Mouse (Mus musculus): ENCODE data around the gene Atp6v0a4.

The Atp6v0a4 gene

GRCm38 (mm10) chr6:38123471-38124206, 747 bp downstream of the Atp6v0a4 start:
- no peak for DNase-seq

GRCm38 (mm10) chr6:38122791-38123190, 1.6 kb downstream of the Atp6v0a4 start:
- DNase-seq, result no peak

GRCm38 (mm10) chr6:38121843-38122242, 2.5 kb downstream of the Atp6v0a4 start:
- DNase-seq, result no peak

- DNase-seq, result no peak
These were observed 3.6 kb downstream of the Atp6v0a4 start for GRCm38 (mm10) chr6:38120681-38121371.

GRCm38 (mm10) chr6:38118341-38118740, 6.0 kb downstream of the Atp6v0a4 start:
- no peak for DNase-seq

GRCm38 (mm10) chr6:38116107-38116770, 8.1 kb downstream of the Atp6v0a4 start:
- DNase-seq, result no peak

- no peak for DNase-seq
These were observed 13.5 kb downstream of the Atp6v0a4 start for GRCm38 (mm10) chr6:38110859-38111258.

- no peak for DNase-seq
These were observed 14.5 kb downstream of the Atp6v0a4 start for GRCm38 (mm10) chr6:38109871-38110270.

- DNase-seq, result no peak
These were observed 15.1 kb downstream of the Atp6v0a4 start, which contains the start of gene Tmem213 for GRCm38 (mm10) chr6:38109160-38109795. Tmem213 (plus strand) TSS chr6:38109255.

GRCm38 (mm10) chr6:38108449-38108848, 15.9 kb downstream of the Atp6v0a4 start:
- DNase-seq, result no peak

GRCm38 (mm10) chr6:38105924-38106323, 18.5 kb downstream of the Atp6v0a4 start:
- no peak for DNase-seq

GRCm38 (mm10) chr6:38103775-38104174, 20.6 kb downstream of the Atp6v0a4 start:
- DNase-seq, result no peak

GRCm38 (mm10) chr6:38102216-38102795, 22.1 kb downstream of the Atp6v0a4 start:
- no peak for DNase-seq

- no peak for DNase-seq
These were observed 27.4 kb downstream of the Atp6v0a4 start for GRCm38 (mm10) chr6:38096961-38097370.

- no peak for DNase-seq
These were observed 29.7 kb downstream of the Atp6v0a4 start for GRCm38 (mm10) chr6:38094701-38095100.

- DNase-seq, result no peak
These were observed 31.8 kb downstream of the Atp6v0a4 start for GRCm38 (mm10) chr6:38092539-38092938.

GRCm38 (mm10) chr6:38087242-38088026, 37.0 kb downstream of the Atp6v0a4 start:
- no peak for DNase-seq

GRCm38 (mm10) chr6:38083204-38083603, 41.2 kb downstream of the Atp6v0a4 start:
- DNase-seq, result no peak

- DNase-seq, result no peak
These were observed 42.6 kb downstream of the Atp6v0a4 start for GRCm38 (mm10) chr6:38081727-38082341.

GRCm38 (mm10) chr6:38080364-38080763, 44.0 kb downstream of the Atp6v0a4 start:
- no peak for DNase-seq

GRCm38 (mm10) chr6:38073592-38073991, 50.8 kb downstream of the Atp6v0a4 start:
- no peak for DNase-seq

Measured in cerebellum, adult 8-10 months (tissue).